Mouse (Mus musculus) liver, adult 2 months (tissue): ENCODE data around the gene Epp13.
A peak's percentile ranks its signal among the peaks of the same experiment; 100 is the strongest.

ENCODE experiments used
- CTCF ChIP-seq: fragments of 200-500 bp; IDR thresholded peaks from 2 replicates; pipeline ENCODE4 v1.5.1; 2011; ENCODE audit warnings: low read depth, low read length, control low read depth
- POLR2A ChIP-seq: fragments of 200-500 bp; IDR thresholded peaks from 2 replicates; pipeline ENCODE4 v1.6.1; 2011; ENCODE audit warnings: low read length, control low read depth; ENCODE audit not compliant: insufficient read depth; ENCODE audit errors: extremely low read depth

GRCm38 (mm10) chr7:6283451-6284075 lies 31.1 kb downstream of the Epp13 start:
- no peak for TF ChIP-seq POLR2A
- peak; percentile 51 for TF ChIP-seq CTCF
